Mouse (Mus musculus) spleen, postnatal 36 days (tissue): ENCODE measurements at regions not wholly inside any gene's neighbourhood (a gene's known extent, or its start where the extent isn't known, plus 50 kb on each side); places are given as distances from the start of the nearest gene placed in this dataset.
"Not testable (repeated sequence)": the region's sequence is repeated elsewhere in the genome, so short reads cannot be mapped to it uniquely, and the experiment has no call there.

Experiments used
- DNase-seq, 2 experiments: peaks; one replicate each; pipeline ENCODE4 v3.0.0; 2022; ENCODE audit warnings: low spot score in 2 of 2, mixed read lengths in 1 of 2

GRCm38 (mm10) chr10:57313799-57314198 is 172.4 kb upstream of the Hsf2 start:
- DNase-seq: no peak

GRCm38 (mm10) chr10:57317067-57317466 is 169.1 kb upstream of the Hsf2 start:
- no peak for DNase-seq

GRCm38 (mm10) chr10:57319171-57319570 is 167.0 kb upstream of the Hsf2 start:
- DNase-seq: no peak

GRCm38 (mm10) chr10:57322717-57323424 is 163.3 kb upstream of the Hsf2 start:
- no peak for DNase-seq

- no peak for DNase-seq
Measured at GRCm38 (mm10) chr10:57324226-57324625, 162.0 kb upstream of the Hsf2 start.

- DNase-seq: not testable (repeated sequence)
Measured at GRCm38 (mm10) chr10:57362781-57363180, 123.4 kb upstream of the Hsf2 start.
